Mouse (Mus musculus) heart, adult 8-10 months (tissue): ENCODE measurements at regions not wholly inside any gene's neighbourhood (a gene's known extent, or its start where the extent isn't known, plus 50 kb on each side); places are given as distances from the start of the nearest gene placed in this dataset.
"Not testable (repeated sequence)": the region's sequence is repeated elsewhere in the genome, so short reads cannot be mapped to it uniquely, and the experiment has no call there.

Experiments
- DNase-seq: peaks from one replicate; pipeline ENCODE4 v3.0.0; 2022; ENCODE audit warnings: low spot score

DNA sequence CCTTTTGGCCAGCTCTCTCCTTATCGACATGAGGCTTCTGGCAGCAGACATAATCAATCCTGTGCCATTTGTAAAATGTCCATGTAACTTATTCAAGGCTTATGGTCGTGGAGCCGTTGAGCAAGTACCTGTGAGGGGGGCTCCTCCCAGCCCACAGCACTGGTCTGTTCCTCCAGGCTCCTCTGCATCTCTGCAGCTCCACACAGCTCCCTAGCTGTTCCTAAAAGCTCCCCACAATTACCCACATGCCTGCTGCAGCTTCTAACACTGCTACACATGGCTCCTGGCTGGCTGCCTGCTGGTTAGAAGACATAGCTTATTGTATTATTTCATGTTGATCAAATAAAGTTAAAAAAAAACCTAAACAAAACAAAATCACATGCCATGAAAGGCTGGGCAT is 77.9 kb downstream of the Tcp10c start:
- DNase-seq, result not testable (repeated sequence)

DNA sequence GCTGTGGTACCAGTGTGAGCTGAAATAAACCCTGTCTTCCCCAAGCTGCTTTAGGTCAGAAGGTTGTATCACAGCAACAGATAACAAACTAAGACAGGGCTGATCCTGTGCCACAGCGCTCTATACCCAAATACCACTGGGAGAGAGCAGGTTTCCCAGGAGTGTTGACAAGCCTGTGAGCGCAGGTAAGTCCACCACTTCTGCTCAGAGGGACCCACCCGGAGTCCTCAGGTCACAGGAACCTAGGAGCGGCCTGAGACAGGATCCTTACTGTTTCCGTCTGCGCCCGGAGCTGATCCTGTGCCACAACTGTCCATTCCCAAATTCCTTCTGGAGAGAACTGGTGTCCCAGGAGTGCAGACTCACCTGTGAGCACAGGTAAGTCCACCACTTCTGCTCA is 79.8 kb downstream of the Tcp10c start:
- DNase-seq, result not testable (repeated sequence)

DNA sequence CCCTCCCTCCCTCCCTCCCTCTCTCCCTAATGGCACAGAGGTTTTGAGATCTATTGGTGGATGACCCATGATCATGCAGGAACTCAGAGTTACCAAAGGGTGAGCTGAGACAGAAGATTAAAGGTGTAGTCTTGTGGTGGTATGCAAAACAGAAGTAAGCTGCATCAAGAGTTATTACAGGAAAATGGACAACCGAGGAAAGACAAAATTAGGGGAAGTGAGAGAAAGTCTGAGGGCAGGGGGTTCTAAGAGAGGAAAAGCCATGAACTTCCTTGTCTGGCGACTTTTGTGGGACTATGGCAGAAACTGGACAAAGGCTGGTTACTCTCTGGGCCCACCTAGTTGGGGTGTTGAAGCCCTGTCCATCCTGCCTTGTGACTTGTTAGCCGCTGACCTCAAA is 84.4 kb downstream of the Tcp10c start:
- not testable (repeated sequence) for DNase-seq

DNA sequence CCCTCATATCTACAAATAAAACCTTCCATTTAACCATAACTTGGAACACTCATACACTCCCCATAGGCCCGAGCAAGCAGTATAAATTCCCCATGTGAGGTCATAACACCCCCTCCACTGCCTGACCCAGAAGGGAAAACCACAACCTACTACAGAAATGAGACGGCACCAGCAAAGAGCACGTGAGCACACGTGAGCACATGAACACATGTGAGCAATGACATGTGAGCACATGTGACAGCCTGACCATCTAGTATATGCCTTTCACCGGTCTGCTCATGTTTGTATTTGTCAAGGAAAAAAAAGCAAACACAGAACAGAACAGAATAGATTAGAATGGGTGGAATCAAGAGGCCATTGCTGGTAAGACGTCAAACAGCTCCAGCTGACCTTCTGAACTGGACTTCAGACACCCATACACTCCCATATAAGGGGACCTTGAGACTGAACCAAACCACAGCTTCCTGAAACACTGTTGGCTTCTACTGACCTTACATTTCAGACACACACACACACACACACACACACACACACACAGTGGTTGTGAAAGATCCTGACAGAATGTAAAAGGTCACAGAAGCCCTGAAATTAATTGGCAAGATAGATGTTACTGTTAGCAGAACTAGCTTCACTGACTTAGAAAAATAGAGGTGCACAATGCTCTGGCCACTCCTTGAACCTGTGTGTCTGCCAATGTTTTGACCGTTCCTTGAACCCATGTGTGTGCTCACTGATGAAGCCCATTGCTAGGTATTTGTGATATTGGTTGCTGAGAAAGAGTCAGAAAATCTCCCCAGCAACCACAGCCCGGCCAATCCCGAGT is 86.5 kb downstream of the Tcp10c start:
- DNase-seq, result not testable (repeated sequence)

DNA sequence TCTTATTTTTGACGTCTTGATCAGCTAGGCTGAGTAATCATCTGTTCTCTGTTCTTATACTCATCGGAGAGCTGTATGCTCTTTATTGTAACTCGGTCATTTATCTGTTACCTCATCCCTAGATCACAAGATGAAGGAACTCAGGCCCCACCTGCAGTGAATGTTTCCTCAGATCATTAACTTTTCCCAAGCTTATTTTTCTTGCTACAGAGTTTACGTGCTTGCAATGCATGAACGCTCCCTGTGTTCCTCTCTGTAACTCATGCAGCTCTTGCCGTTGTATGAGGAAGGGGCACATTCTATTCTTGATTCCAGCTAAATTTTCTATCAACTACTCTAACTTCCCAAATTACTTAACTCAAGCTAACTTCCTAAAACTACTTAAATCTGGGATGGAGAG is 87.9 kb downstream of the Tcp10c start:
- DNase-seq, result not testable (repeated sequence)

DNA sequence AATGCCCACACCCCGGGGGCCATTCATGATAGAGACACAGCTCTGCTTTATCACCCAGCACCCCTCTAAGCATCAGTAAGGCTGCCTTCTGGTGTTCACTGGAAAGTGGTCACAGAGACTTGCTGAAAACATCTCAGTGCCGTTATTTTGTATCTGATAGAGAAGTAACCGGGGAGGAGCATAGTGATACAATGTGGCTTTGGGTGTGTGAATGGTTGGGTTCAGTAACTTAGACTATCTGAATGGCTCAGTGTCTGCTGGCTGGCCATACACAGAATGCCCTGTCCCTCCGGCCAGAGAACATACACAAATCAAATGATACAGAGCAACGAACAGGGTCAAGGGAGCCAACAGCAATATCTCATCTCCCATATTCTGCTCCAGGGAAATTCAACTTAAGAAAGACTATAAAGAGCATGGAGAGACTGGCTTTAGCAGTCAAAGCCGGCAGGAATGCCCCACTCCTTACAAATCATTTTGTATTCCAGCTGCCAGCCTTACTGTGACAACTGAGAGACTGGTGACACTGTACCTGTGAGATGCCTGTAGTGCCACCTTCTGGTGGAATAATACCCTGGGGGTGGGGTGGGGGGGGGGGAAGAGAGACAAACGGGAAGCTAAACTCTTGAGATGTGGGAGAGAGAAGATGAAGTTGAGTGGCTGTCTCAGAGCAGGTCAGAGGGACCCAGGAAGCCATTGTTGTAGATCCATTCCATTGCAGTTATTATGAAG is 102.7 kb downstream of the Tcp10c start:
- DNase-seq, result not testable (repeated sequence)

DNA sequence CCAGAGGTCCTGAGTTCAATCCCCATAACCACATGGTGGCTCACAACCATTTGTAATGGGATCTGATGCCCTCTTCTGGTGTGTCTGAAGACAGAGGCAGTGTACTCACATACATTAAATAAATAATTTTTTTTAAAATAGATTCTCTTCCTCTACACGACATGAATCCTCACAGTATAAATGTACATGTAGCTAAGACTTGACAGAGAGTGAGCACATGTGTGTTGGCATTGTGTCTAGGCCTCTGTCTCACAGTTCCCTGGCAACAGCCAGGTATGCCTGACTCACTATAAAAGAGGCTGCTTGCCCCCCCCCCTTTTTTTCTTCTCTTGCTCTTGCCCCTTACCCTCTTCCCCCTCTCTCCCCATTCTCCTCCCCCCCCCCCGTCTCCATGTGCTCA is 103.6 kb downstream of the Tcp10c start:
- not testable (repeated sequence) for DNase-seq

DNA sequence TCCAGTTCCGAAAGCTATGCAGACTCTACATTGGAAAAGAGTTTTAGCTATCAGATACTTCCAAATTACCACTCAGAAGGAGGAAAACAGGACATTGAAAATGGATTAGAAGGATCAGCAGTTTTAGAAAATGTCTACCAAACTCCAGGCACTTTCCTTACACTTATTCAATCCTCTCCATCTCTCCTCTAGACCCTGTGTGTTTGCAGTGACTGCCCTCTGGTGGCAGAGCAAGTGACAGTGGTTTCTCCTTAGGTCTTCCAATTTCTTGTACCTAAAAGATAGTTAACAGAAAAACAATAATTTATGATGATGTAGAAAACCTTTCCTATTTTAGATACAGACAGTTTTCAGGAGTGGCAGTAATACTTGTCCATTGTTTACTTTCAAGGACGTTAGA is 104.4 kb downstream of the Tcp10c start:
- not testable (repeated sequence) for DNase-seq

DNA sequence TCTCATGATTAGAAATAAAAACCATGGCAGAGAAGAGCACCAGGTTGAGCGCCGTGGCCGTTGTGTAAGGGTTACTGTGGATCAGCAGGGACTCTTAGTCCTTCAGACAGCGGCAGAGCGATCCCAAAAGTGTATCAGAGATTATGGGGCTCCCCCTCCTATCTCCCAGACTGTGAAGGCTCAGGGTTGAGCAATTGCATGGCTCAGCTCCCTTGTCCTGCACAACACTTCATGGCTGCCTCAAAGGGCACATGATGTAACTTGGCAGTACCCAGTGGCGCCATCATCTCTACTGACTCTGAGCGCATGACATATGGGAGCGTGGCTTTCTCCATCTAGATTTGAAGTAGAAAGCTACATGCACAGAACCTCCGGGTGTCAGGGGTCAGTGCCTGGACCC is 108.3 kb downstream of the Tcp10c start:
- DNase-seq, result not testable (repeated sequence)

DNA sequence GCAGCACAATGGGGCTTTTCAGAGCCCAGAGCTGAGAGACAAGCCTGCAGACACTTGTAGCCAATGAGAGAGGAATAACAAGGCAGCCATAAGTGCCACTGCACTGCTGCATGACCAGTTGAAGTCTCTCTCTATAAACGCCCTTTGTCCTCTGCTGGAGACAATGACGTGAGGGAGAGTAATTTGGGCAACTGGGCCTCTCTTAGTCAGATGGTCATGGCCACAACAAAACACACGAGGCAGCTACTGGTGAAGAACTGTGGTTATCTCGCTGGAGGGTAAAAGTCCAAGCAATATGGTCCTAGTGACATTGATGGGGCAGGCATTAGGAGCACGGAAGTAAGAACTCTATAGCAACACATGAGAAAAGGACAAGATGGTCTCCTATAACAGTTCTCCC is 111.5 kb downstream of the Tcp10c start:
- not testable (repeated sequence) for DNase-seq

DNA sequence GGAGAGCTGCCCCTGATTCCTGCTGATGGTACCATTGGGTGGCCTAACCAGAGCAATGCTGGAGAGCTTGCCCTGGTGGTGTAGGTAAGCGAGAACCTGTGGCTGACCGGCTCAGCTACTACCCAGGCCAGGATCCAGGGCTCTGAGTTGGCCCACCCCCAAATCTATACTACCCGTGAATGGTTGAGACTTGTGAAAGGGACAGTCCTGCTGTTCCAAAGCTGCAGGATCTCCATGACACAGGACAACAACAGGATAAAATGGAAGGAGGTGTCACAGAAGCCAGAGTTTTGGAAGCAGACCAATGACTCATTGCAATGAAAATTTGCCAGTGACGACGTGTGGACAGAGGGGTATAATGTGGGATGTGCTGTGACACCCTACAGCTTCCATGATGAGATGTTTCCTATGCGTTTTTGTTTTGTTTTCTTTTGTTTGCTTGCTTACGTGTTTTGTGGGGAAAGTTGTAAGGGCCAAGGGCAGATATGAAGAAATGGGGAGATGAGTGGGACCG is 115.6 kb downstream of the Tcp10c start:
- DNase-seq, result not testable (repeated sequence)

DNA sequence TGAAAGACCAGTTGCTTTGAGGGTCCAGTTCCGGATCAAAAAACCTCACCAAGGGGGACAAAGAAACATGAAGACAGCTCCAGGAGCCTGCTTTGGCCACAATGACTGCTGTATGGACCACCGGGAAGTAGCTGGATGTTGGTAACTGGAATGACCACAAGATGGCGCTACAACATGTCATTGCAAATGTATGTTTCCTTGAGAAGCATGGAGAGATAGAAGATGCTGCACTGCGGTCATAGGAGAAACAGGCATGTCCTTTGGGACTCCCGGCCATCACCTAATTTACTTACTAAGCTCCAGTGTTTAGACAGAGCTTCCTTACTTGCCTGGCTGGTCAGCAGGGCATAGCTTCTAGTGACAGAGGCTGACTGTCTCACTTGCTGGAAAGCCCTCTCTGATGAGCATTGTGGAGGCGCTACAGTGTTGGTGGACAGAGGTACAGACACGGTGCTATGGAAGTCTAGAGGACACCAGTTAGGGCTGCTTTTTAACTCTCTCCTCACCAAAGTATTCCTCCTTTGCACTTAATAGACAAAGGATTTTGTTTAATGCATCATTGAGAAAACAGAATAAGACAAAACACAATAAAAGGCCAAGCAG is 118.2 kb downstream of the Tcp10c start:
- DNase-seq, result peak; percentile 76

DNA sequence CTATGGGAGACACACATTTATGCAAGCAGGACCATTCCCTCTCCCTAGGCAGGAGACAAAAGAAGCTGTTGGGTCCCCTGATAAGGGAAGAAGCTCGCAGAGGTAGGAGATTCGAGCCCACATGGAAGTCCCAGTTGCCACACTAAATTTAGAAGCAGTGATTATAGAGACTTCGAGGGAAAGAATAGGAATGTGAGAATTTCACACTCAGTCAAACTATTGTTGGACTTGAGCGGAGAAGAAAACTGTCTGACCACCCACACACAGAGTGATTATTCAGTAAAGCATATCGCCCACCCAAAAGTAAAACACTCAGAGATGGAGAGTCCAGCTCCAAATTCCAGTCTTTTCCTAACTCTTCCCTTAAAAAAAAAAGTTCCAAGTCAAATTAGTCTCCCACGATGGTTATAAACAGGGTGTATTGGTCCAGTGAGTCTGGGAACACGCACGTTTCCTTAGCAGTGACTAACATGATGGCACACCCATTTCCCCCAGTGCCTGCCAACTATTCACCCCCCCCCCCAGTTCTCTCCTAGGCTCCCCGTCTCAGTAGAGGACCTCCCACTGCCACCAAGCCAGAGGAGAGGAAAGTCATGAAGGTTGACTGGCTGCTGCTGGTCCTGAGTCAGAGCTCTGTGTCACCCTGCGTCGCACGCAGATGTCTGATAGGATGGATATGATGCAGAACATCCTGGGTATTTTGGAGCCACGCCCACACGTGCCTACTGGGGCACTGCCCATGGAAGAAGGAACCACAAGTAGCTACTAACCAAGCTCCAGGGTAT is 120.1 kb downstream of the Tcp10c start:
- no peak for DNase-seq

DNA sequence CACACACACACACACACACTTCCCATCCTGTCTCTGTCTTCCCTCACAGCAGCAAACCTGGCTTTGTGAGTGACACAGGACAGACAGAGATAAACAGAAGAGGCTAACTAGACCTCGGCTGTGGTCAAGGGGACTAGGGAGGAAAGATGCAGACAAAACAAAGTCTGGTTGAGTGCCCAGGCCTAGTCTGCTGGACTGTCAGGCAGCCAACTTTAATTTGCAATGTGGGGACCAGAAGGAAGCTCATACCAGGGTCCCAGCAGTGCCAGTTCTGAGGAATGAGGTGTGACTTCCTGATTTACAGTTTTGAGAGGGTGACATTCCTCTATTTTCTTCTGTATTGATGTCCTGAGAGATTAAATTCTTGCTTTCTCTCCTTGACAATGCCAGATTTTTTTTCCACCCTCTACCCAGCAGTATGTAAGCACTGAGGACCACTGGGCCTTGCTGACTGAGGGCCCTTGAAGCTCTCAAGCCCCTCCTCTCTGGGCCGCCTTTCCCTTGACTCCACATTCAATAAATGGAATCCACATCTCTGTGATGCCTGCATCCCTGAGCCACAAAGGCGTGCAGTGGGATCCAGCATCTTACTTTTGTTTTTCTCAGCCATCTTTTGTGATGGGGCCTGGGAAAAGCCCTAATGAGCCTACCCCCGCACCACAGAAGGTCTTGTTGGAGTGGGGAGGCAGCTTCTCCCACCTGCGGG is 124.6 kb downstream of the Tcp10c start:
- no peak for DNase-seq

DNA sequence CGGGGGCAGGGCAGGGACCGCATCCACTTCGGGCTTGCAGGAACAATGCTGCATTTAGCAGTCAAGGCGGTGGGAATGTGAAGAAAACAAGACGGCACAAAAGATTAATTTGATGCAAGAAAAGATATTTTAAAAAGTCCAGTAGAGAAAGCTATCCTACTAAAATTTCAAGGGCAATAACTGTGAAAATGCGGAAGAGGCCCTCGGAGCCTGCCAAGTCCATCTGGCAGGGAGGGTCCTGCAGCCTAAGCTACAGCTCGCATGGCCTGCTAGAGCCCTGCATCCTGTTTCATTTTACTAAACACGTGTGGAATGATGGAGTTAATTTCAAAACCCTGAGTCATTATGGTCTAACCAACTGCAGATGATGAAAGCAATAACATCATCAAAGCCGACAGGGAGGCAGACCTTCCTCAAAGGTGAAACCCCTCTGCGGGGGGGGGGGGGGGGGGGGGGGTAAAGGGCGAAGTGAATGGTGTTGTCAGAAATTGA is 125.2 kb downstream of the Tcp10c start:
- DNase-seq, result no peak

DNA sequence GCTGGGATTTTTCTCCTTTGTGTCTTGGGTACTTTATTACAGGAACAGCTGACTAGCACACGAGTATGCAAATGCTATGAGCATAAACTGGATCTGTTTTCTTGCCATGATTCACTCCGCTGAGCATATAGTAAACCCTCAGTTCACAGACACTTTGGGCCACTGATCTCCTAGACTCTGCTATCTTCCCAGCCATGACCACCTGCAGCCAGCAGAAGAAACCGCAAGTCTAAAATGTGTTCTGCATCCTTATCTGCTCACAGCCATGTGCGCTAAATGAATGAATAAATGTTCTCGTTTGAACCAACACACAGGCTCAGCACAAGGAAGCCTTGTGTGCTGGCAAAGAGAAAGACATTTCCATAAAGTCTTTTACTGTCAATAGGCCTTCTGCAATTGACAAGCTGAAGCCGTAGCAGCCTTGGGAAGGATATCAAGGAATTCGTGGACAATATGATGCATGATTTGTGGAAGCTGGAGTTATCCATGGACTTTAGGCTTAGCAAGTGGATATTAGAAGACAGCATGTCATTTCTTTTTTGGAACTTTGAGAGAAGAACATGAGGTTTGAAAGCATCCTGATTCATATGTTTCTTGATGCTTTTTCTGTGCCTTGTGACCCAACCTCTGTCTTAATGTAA is 127.2 kb downstream of the Tcp10c start:
- no peak for DNase-seq

DNA sequence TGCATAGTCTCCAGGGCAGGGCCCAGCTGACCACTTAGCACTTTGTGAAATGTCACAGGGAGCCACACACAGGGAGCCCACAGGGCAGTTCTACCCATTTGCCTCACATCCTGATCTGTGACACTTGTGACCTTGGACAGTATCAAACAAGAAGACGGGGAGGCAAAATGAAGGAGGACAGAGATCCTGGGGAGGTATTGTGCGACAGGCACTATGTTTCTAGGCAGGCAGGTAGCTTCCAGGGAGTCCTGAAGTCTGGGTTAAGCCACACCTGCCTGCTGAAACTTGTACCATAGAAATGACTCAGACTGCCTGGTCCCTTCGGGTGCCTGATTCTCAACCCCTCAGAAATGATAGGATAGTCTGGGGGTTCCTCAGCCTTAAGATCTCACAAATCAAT is 127.8 kb downstream of the Tcp10c start:
- no peak for DNase-seq

DNA sequence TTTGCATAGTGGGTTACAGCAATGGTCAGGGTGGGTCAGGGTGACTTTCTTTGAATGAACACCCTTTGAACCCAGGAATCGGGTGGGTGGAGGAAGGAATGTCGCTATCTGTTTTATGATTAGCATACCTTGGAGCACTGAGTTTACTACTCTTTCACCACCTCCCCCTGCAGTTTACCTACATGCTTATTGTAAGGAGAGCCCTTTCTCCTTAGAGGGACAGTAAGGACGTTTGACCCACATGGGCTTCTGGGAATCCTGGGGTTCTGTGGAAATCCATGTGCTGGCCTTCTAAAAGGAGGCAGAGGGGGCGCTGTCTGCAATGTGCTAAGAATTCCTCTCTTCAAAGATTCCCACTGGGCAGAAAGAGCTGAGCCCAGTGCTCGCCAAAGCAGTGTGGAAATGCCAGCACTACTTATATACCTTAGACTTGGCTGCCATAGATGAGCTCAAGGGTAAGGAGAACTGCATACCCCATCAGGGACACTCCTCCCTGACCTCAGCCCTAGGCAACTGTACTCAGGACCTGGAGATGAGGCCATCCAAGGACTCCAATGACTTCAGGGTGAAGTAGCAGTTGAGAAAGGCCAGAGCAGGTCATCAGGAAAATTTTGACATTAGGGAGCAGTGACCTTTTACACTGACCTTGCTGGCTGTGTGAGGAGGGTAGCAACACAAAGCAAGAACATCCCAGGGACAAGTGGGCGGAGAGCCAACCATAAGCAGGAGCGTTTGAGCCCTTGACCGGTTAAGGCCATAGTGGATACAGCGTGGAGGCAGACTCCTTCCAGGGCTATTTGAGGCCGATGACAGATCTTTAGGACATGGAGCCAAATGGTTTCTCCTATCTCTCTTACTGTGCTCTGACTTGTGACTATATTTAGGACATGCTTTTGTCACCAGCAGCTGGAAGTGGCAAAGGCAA is 133.2 kb downstream of the Tcp10c start:
- DNase-seq, result peak; percentile 67
